Mouse (Mus musculus) brain, embryonic 14.5 days (tissue): ENCODE results near the gene Plcb1.

Experiments
- CTCF ChIP-seq: fragments of 200-500 bp; IDR thresholded peaks from 2 replicates; pipeline ENCODE4 v1.5.1; 2012; ENCODE audit warnings: inconsistent platforms, mild to moderate bottlenecking, moderate library complexity, borderline replicate concordance; ENCODE audit not compliant: insufficient read depth, insufficient read length; ENCODE audit errors: extremely low read depth
- POLR2A ChIP-seq: fragments of 200-500 bp; IDR thresholded peaks from 2 replicates; pipeline ENCODE4 v1.6.1; 2012; ENCODE audit warnings: mild to moderate bottlenecking, inconsistent platforms, borderline replicate concordance; ENCODE audit not compliant: poor library complexity, insufficient read depth, insufficient read length, severe bottlenecking; ENCODE audit errors: extremely low read depth

DNA sequence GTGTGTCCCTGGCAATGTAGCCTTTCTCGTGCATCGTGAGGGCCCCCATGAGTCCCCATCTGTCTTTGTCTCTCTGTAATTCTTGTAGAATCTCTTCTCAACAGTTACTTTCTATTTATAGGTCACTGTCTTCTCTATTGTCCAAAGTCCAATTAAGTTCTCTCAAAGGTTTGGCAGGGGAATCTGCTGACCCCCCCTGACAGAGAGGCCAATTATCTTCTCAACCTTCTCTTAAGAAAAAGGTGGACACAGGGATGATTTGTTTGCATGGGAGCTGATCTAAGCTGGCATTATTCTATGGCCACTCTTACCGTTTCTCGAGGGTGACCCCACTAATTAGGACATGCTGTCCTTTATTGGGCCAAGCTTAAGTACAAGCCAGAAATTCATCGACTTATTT is 633.4 kb downstream of the Plcb1 start:
- no peak for TF ChIP-seq POLR2A
- no peak for TF ChIP-seq CTCF
